Mouse (Mus musculus) ES-Bruce4 (cell line): ENCODE data around the gene Sapcd2. TPM values are rescaled to one million over a fixed set of nuclear protein-coding genes. Genes with fewer than 3 reads are reported as not detected.
A peak's percentile ranks its signal among the peaks of the same experiment; 100 is the strongest.

Experiments used
- H3K27ac ChIP-seq: 2 replicates; pipeline ENCODE4 v1.5.1; 2012; ENCODE audit warnings: low read length, inconsistent platforms; ENCODE audit not compliant: insufficient read depth
- H3K27me3 ChIP-seq: 2 replicates; pipeline ENCODE4 v1.6.1; 2012; ENCODE audit warnings: mild to moderate bottlenecking, low read length, inconsistent platforms; ENCODE audit not compliant: control insufficient read depth, poor library complexity, insufficient read depth, severe bottlenecking
- H3K36me3 ChIP-seq: 2 replicates; pipeline ENCODE4 v1.6.1; 2012; ENCODE audit warnings: inconsistent platforms, mild to moderate bottlenecking, low read length, moderate library complexity; ENCODE audit not compliant: control insufficient read depth, poor library complexity, insufficient read depth, severe bottlenecking
- H3K4me1 ChIP-seq: one replicate; pipeline ENCODE4 v1.8.1; 2011; ENCODE audit warnings: low read length; ENCODE audit not compliant: control insufficient read depth, insufficient read depth
- H3K4me3 ChIP-seq: 2 replicates; pipeline ENCODE4 v1.5.1; 2011; ENCODE audit warnings: low read depth, mild to moderate bottlenecking, low read length
- H3K9ac ChIP-seq: 2 replicates; pipeline ENCODE4 v1.6.1; 2012; ENCODE audit warnings: low read depth, mild to moderate bottlenecking, inconsistent platforms; ENCODE audit not compliant: poor library complexity, severe bottlenecking
- H3K9me3 ChIP-seq: replicated peaks from 2 replicates; pipeline ENCODE4 v1.6.1; 2012; ENCODE audit warnings: mild to moderate bottlenecking, low read length, inconsistent platforms; ENCODE audit not compliant: control insufficient read depth, poor library complexity, insufficient read depth, severe bottlenecking
- CTCF ChIP-seq: IDR thresholded peaks from one replicate; pipeline ENCODE4 v1.8.1; 2011; ENCODE audit warnings: low read depth, low read length
- EP300 ChIP-seq: IDR thresholded peaks from 2 replicates; pipeline ENCODE4 v1.6.1; 2011; ENCODE audit warnings: low read depth, low read length; ENCODE audit not compliant: insufficient read depth
- POLR2A ChIP-seq: IDR thresholded peaks from one replicate; pipeline ENCODE4 v1.8.1; 2011; ENCODE audit warnings: low read length; ENCODE audit not compliant: insufficient read depth
- polyA plus RNA-seq: library from polyadenylated mRNA; stranded (reverse); fragments of >200 nt; gene quantifications from 2 replicates; pipeline ENCODE4 v1.2.4, GENCODE M21; 2011; ENCODE audit warnings: low read depth; ENCODE audit not compliant: missing spikeins, insufficient read depth, insufficient read length

Gene Sapcd2
- polyA plus RNA-seq, 1 experiment = 19.2 TPM

- no peak overlapping the region for H3K9ac ChIP-seq
- H3K4me1 ChIP-seq = peaks cover 3% of the 10 kb centered on the region
- H3K4me3 ChIP-seq = no peak overlapping the region
- no peaks in the 10 kb centered on the region for H3K36me3 ChIP-seq
- no peak overlapping the region for H3K27ac ChIP-seq
- no peaks in the 10 kb centered on the region for H3K27me3 ChIP-seq
- no peak for TF ChIP-seq CTCF
- no peak for TF ChIP-seq EP300
- TF ChIP-seq POLR2A = no peak
- no peaks in the 10 kb centered on the region for H3K9me3 ChIP-seq
Observed at GRCm38 (mm10) chr2:25397010-25397409, 24.9 kb downstream of the Sapcd2 start.

- no peak overlapping the region for H3K4me3 ChIP-seq
Observed at GRCm38 (mm10) chr2:25398065-25398464, 25.9 kb downstream of the Sapcd2 start.

GRCm38 (mm10) chr2:25399051-25399450 is 26.9 kb downstream of the Sapcd2 start, which contains the start of gene Npdc1:
Gene Npdc1, plus strand, starts transcription at chr2:25399351.
- Histone ChIP-seq H3K27me3 (no peaks in the 10 kb centered on the region), H3K9ac (no peak within 1 kb of the TSS), H3K4me1 (peaks cover 3% of the 10 kb centered on the region), H3K36me3 (no peaks in the 10 kb centered on the region), H3K27ac (no peak within 1 kb of the TSS), H3K4me3 (no peak within 1 kb of the TSS), H3K9me3 (no peaks in the 10 kb centered on the region)
- TF ChIP-seq EP300 (no peak), CTCF (no peak), POLR2A (no peak)

More at GRCm38 (mm10) chr2:25398065-25398464, 25.9 kb downstream of the Sapcd2 start:
- Histone ChIP-seq H3K9me3 (no peaks in the 10 kb centered on the region), H3K27me3 (no peaks in the 10 kb centered on the region), H3K36me3 (no peaks in the 10 kb centered on the region), H3K27ac (no peak overlapping the region), H3K4me1 (peaks cover 3% of the 10 kb centered on the region), H3K9ac (no peak overlapping the region)
- TF ChIP-seq EP300 = no peak
- no peak for TF ChIP-seq POLR2A
- TF ChIP-seq CTCF = no peak

- Histone ChIP-seq H3K9ac (no peak overlapping the region), H3K27ac (no peak overlapping the region), H3K4me1 (peaks cover under 1% of the 10 kb centered on the region), H3K27me3 (no peaks in the 10 kb centered on the region), H3K9me3 (no peaks in the 10 kb centered on the region), H3K36me3 (no peaks in the 10 kb centered on the region), H3K4me3 (peak overlapping the region; percentile 30)
- no peak for TF ChIP-seq EP300
- no peak for TF ChIP-seq POLR2A
- TF ChIP-seq CTCF = no peak
Observed at GRCm38 (mm10) chr2:25400291-25400690, 28.2 kb downstream of the Sapcd2 start.

DNA sequence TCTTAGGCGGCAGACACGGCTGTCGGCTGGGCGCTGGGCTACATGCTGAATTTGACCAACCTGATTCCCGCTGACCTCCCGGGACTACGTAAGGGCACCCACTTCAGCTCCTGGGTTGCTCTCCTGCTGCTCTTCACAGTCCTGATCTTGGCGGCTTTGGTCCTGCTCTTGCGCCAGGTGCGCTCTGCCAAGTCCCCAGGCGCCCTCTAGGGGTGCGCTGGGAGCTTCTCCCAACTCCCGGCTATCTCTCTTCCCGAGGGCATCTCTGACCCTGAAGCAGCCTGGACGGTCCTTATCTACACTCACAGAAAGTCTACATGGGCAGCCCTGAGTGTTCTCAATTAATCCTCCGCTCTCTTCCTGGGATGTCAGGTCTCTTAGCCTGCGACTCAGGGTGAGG is 28.6 kb downstream of the Sapcd2 start:
- Histone ChIP-seq H3K9ac (no peak overlapping the region), H3K4me3 (peak overlapping the region; percentile 30), H3K36me3 (no peaks in the 10 kb centered on the region), H3K27ac (no peak overlapping the region), H3K4me1 (no peaks in the 10 kb centered on the region), H3K9me3 (no peaks in the 10 kb centered on the region), H3K27me3 (no peaks in the 10 kb centered on the region)
- TF ChIP-seq EP300 = no peak
- TF ChIP-seq CTCF = peak; percentile 72

DNA sequence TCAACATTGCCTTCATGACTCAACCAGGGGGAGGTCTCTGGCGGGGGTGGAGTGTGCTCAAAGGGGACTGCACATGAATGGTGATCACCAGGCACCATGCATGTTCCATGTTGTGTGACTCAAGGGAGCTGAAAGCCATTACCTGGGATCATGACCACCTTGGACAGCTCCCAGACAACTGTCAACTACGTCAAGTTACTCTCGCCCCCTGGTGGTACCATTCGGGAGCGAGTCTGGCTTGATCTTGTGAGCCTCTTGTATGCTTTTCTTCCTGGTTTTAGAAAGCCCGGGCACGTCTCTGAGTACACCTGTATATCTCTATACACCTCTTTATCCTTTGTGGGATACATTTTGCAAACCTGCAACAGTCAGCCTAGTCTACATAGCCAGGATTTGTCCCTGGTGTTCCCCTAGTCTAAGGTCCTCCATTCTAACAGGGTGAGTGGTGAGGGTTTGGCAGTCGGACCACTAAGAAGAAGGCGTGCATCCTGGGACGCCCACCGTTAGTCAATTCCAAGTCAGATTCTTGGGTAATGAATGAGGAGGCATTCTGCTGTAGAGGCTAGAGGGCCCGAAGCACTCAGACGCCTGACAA is 30.4 kb downstream of the Sapcd2 start:
- H3K4me1 ChIP-seq = no peaks in the 10 kb centered on the region
- no peak overlapping the region for H3K27ac ChIP-seq
- TF ChIP-seq CTCF (peak; percentile 87), EP300 (no peak)
- peak overlapping the region; percentile 81 for H3K4me3 ChIP-seq
- H3K9me3 ChIP-seq = no peaks in the 10 kb centered on the region
- no peaks in the 10 kb centered on the region for H3K36me3 ChIP-seq
- no peak overlapping the region for H3K9ac ChIP-seq
- no peaks in the 10 kb centered on the region for H3K27me3 ChIP-seq
